Mouse (Mus musculus) embryonic stem cell, embryonic (primary cell): ENCODE results near the gene Gm10639.

ENCODE experiments used
- CTCF ChIA-PET, 4 experiments: fragments of 300-600 bp in 2 of 4; fragments of 350-600 bp in 2 of 4; sonication (Branson Sonifier 250); formaldehyde crosslinking; loops; one replicate each; lab custom pipeline; 2022; ENCODE audit warnings: inconsistent platforms in 2 of 4; lab: Charles Lee
- POLR2A ChIA-PET, 4 experiments: fragments of 300-600 bp in 2 of 4; fragments of 350-600 bp in 2 of 4; sonication (Branson Sonifier 250); formaldehyde crosslinking; loops; one replicate each; lab custom pipeline; 2022; ENCODE audit warnings: antibody characterized with exemption in 4 of 4, inconsistent platforms in 1 of 4; lab: Charles Lee

Gene Gm10639

DNA sequence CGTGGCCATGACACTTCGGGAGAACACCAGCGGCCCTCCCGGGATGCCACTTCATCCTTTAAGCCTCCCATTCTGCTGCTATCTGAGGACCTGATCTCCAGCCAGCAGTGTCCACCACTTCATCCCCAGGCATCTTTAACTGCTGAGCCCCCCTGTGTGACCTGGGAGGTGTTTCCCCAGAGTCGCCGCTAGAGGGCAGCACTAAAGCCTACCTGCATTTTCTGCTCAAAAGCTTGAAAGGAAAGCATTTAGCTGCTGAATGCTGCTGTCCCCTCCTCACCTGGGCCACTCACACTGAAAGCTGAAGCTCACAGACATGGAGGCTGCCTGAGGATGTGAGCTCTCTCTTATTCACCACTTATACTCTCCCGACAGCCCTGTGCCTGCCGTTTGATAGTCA is 50.6 kb downstream of the Gm10639 start:
- ChIA-PET POLR2A (interaction anchor here in 3 of 4 experiments (0.6 to 1.8 kb wide), 11 partner anchors 19 to 149 kb away, joined by 3 to 9 read pairs (median 4); partner anchors contain the start of gene Dppa5a (in 1 of the 3)), CTCF (interaction anchor here (0.6 to 1.8 kb wide), 31 partner anchors 9 to 227 kb away, joined by 3 to 29 read pairs (median 3); partner anchors contain the start of gene Ddx43 (in 1 of the 4))

GRCm38 (mm10) chr9:78342494-78342893 is 52.8 kb downstream of the Gm10639 start:
- ChIA-PET POLR2A (interaction anchor here in 2 of 4 experiments (0.9 to 1.7 kb wide), 7 partner anchors 14 to 151 kb away, joined by 3 to 5 read pairs (median 3); no protein-coding TSS in a partner anchor), CTCF (interaction anchor here in 2 of 4 experiments (0.6 to 1.2 kb wide), 3 partner anchors 16 to 47 kb away, joined by 3 to 5 read pairs (median 3); no protein-coding TSS in a partner anchor)

GRCm38 (mm10) chr9:78343055-78343454 is 53.3 kb downstream of the Gm10639 start:
- POLR2A ChIA-PET: interaction anchor here in 2 of 4 experiments (1.0 to 1.7 kb wide), 7 partner anchors 17 to 152 kb away, joined by 3 to 5 read pairs (median 3); no protein-coding TSS in a partner anchor
- CTCF ChIA-PET: interaction anchor here in 2 of 4 experiments (0.6 to 1.2 kb wide), 2 partner anchors 42 to 47 kb away, joined by 3 to 5 read pairs; no protein-coding TSS in a partner anchor

GRCm38 (mm10) chr9:78345235-78345634 is 55.5 kb downstream of the Gm10639 start:
- POLR2A ChIA-PET: interaction anchor here in 3 of 4 experiments (0.7 to 1.6 kb wide), 4 partner anchors 12 to 84 kb away, joined by 4 to 7 read pairs (median 4); no protein-coding TSS in a partner anchor
- CTCF ChIA-PET: interaction anchor here in 2 of 4 experiments (0.6 to 0.9 kb wide), 2 partner anchors 51 to 601 kb away, joined by 4 to 6 read pairs; no protein-coding TSS in a partner anchor

GRCm38 (mm10) chr9:78347004-78347403 is 57.3 kb downstream of the Gm10639 start:
- POLR2A ChIA-PET: no interaction called here

GRCm38 (mm10) chr9:78348206-78349004 is 58.7 kb downstream of the Gm10639 start:
- ChIA-PET POLR2A (interaction anchor here in 3 of 4 experiments (0.6 to 2.5 kb wide), 12 partner anchors 9 to 133 kb away, joined by 3 to 7 read pairs (median 4); partner anchors contain the start of gene Dppa5a (in 2 of the 3)), CTCF (interaction anchor here in 1 of 4 experiments (1.3 kb wide), 1 partner anchor 10 kb away, joined by 3 read pairs; no protein-coding TSS in a partner anchor)

More at GRCm38 (mm10) chr9:78347004-78347403, 57.3 kb downstream of the Gm10639 start:
- CTCF ChIA-PET: no interaction called here

DNA sequence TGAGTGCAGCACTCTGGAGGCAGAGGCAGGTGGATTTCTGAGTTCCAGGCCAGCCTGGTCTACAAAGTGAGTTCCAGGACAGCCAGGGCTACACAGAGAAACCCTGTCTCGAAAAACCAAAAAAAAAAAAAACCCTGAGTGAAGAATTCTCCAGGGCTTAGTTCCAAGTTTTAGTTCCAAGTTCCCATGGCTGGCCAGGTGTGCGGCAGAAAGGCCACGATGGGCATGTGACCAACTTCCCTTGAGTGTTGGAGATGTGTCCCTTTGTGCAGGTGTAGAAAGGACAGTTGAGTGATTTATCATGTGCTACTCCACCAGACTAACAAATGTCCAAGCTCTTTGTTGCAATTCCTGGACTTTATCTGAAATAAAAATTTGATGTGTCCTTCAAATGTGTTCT is 59.4 kb downstream of the Gm10639 start:
- CTCF ChIA-PET: interaction anchor here in 2 of 4 experiments (1.3 kb wide), 2 partner anchors 11 to 18 kb away, joined by 3 to 6 read pairs; no protein-coding TSS in a partner anchor
- POLR2A ChIA-PET: interaction anchor here in 3 of 4 experiments (0.6 to 2.5 kb wide), 10 partner anchors 9 to 132 kb away, joined by 3 to 7 read pairs (median 4); partner anchors contain the start of gene Dppa5a (in 2 of the 3)

GRCm38 (mm10) chr9:78350007-78350406 is 60.3 kb downstream of the Gm10639 start:
- POLR2A ChIA-PET: interaction anchor here (0.5 to 15.5 kb wide), 12 partner anchors 11 to 777 kb away, joined by 3 to 455 read pairs (median 7); partner anchors contain the start of genes Dppa5a (in 1 of the 4) and Ooep (in 1 of the 4)
- CTCF ChIA-PET: interaction anchor here in 1 of 4 experiments (1.3 kb wide), 1 partner anchor 19 kb away, joined by 6 read pairs; no protein-coding TSS in a partner anchor

DNA sequence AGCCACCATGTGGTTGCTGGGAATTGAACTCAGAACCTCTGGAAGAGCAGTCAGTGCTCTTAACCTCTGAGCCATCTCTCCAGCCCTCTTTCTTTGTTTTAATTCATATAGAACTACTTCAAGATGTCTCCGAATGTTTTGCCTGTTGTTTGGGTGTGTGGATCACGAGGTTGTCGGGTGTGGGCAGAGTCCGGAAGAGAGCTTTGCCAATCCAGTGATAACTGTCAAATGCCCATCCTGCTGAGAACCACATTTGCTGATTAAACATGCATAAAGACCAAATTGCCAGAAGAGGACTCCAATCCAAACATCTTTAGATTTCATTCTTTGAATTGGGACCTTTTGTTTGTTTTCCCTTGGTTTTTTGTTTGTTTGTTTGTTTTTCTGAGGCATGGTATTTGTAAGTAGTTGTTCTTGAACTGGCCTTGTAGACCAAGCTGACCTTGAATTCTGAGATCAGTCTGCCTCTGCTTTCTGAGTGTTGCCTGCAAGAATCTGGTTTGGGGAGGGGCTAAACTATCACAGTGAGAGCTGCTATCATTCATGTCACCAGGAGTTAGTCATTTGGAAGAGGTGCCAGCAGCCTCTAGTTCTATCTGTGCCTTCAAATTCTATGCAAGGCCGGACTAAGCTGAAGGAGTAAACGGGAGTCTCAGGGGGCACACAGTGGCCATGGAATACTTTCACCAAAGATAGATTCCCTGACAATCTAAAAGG is 61.9 kb downstream of the Gm10639 start:
- ChIA-PET CTCF (interaction anchor here (0.5 to 1.3 kb wide), 4 partner anchors 9 to 35 kb away, joined by 3 to 5 read pairs (median 4); no protein-coding TSS in a partner anchor), POLR2A (interaction anchor here in 3 of 4 experiments (0.6 to 15.5 kb wide), 11 partner anchors 9 to 131 kb away, joined by 3 to 455 read pairs (median 4); partner anchors contain the start of genes Dppa5a (in 2 of the 3) and Ooep (in 1 of the 3))
